Mouse (Mus musculus): ENCODE measurements around the gene Pde4d.

DNA sequence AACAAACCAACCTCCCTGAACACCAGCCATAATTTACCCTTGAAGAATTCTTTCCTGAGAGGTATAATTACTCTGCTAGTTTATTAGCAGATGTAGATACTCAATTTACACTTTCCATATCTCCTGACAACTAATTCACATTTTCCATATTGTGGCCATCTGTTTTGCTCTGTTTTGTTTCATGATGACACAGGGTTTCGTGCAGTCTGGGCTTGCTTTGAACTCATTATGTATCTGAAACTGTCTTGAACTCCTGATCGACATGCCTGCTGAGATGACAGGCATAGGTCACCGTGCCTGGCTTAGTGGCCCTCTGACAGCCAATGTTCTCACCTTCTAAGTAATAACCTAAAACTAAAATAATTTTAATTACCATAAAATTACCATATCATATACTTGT is 672.1 kb downstream of the Pde4d start:
- no peak for TF ChIP-seq CTCF (IDR thresholded peaks at IDR 0.05; ENCODE audit: insufficient read depth, low read depth, low read length)
- no peak for TF ChIP-seq POLR2A (IDR thresholded peaks at IDR 0.05; ENCODE audit: insufficient read depth, low read depth, low read length)
